Mouse (Mus musculus): Measurements from ENCODE around the gene Pnpla3.

Pnpla3 gene

GRCm38 (mm10) chr15:84216461-84217084 is 48.9 kb downstream of the Pnpla3 start:
- DNase-seq (ENCODE audit: low spot score in 2 of 2): no peak

- DNase-seq (ENCODE audit: low spot score in 2 of 2): no peak
Measured at GRCm38 (mm10) chr15:84217969-84218782, 50.5 kb downstream of the Pnpla3 start.

- peak; percentile 67 to 74 for DNase-seq (ENCODE audit: low spot score in 2 of 2)
Measured at GRCm38 (mm10) chr15:84218783-84219271, 51.2 kb downstream of the Pnpla3 start.

- DNase-seq (ENCODE audit: low spot score in 2 of 2): no peak
Measured at GRCm38 (mm10) chr15:84221539-84221938, 53.9 kb downstream of the Pnpla3 start.

- no peak for DNase-seq (ENCODE audit: low spot score in 2 of 2)
Measured at GRCm38 (mm10) chr15:84223423-84223822, 55.8 kb downstream of the Pnpla3 start.

- DNase-seq (ENCODE audit: low spot score in 2 of 2): no peak
Measured at GRCm38 (mm10) chr15:84224779-84225178, 57.1 kb downstream of the Pnpla3 start.

GRCm38 (mm10) chr15:84226918-84227317 is 59.3 kb downstream of the Pnpla3 start:
- DNase-seq (ENCODE audit: low spot score in 2 of 2): no peak

- DNase-seq (ENCODE audit: low spot score in 2 of 2): peak in 1 of 2 experiments; percentile 51
Measured at GRCm38 (mm10) chr15:84230661-84231060, 63.0 kb downstream of the Pnpla3 start.

GRCm38 (mm10) chr15:84231113-84231712 is 63.6 kb downstream of the Pnpla3 start:
- peak; percentile 56 to 66 for DNase-seq (ENCODE audit: low spot score in 2 of 2)

GRCm38 (mm10) chr15:84231721-84232561 is 64.3 kb downstream of the Pnpla3 start, which contains the start of gene Parvb:
Parvb (plus strand) TSS chr15:84232043.
- peak; percentile 36 to 41 for DNase-seq (ENCODE audit: low spot score in 2 of 2)

GRCm38 (mm10) chr15:84232609-84233008 is 65.0 kb downstream of the Pnpla3 start:
- no peak for DNase-seq (ENCODE audit: low spot score in 2 of 2)

GRCm38 (mm10) chr15:84234794-84235581 is 67.4 kb downstream of the Pnpla3 start:
- DNase-seq (ENCODE audit: low spot score in 2 of 2): no peak

GRCm38 (mm10) chr15:84235646-84236045 is 68.0 kb downstream of the Pnpla3 start:
- DNase-seq (ENCODE audit: low spot score in 2 of 2): peak; percentile 68 to 72

Data from spleen, postnatal 36 days (tissue).